Mouse (Mus musculus) cerebellum, adult 11-12 months (tissue): Measurements from ENCODE around the gene Pou6f1.
"Not testable (repeated sequence)": the region's sequence is repeated elsewhere in the genome, so short reads cannot be mapped to it uniquely, and the experiment has no call there.

Source experiments
- DNase-seq: peaks from one replicate; pipeline ENCODE4 v3.0.0; 2022

Gene Pou6f1

DNA sequence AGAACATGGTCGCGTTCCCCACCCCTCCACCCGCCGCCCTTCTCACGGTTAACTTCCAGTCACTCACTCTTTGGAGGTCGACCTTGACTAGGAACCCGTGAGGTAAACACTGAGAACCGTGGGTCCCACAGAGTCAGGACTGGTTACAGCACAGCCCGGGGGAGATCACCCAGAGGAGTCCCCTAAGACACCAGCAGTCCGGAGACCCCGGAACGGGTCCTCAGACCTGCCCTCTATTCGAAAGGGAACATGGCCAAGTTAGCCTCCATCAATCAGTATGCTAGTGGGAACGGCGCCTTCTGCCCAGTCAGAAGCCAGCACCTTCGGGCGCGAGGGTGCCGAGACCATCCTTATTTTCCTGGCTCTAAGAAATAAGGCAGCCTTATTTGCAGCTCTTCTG lies 16.4 kb upstream of the Pou6f1 start:
- no peak for DNase-seq

DNA sequence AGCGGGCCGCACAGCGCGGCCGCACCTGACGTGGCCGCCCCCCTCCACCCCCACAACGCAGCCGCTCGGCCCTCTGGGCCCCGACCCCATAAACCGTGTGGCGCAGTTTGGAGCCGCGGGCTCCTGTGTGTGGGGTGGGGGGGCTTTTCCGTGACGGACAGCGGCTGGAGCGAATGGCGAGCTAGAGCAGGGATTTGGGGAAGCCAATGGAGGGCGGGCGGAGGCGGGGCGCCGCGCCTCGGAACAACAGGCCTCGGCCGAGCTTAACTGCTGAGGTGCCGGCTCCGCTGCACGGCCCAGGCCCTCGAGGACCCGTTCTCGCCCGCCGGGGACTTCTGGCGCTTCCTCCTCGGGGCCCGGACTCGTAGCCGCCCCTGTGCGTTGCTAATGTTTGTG lies 16.0 kb upstream of the Pou6f1 start:
- peak; percentile 87 for DNase-seq

DNA sequence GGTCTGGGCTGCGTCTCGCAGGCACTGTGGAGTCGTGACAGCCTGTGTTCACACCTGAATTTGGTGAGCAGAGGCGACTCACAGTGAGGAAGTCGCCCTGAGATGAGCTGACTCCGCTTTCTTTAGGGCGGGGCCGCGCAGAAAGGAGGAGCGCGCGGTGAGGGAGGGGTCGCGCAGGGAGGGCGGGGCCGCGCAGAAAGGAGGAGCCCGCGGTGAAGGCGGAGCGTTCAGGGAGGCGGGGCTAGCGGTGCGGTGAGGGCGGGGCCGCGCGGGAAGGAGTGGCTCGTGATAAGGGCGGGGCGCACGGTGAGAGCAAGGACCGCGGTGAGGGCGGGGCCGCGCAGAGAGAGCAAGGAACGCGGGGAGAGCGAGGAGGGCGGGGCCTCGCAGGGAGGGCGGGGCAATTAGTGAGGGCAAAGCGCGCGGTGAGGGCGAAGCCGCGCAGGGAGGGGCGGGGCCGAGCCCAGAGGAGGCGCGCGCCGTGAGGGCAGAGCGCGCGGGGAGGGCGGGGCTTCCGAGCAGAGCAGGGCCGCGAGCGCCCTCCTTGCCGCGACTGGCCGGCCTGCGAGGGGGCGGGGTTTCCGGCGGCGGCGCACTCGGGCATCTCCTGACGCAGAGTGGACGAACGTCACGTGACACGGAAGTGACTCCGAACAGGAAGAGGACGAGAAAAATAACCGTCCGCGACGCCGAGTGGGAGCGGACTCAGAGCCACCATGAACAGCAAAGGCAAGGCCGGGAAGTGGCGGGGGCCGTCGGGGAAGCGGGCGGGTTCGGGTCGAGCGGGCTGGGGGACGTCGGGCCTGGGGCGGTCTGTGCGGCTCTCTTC lies 15.4 kb upstream of the Pou6f1 start, which contains the start of gene Dazap2:
Gene Dazap2 (plus strand): TSS at position 354 of the 829 bp plus-strand sequence.
- DNase-seq, result peak; percentile 98

DNA sequence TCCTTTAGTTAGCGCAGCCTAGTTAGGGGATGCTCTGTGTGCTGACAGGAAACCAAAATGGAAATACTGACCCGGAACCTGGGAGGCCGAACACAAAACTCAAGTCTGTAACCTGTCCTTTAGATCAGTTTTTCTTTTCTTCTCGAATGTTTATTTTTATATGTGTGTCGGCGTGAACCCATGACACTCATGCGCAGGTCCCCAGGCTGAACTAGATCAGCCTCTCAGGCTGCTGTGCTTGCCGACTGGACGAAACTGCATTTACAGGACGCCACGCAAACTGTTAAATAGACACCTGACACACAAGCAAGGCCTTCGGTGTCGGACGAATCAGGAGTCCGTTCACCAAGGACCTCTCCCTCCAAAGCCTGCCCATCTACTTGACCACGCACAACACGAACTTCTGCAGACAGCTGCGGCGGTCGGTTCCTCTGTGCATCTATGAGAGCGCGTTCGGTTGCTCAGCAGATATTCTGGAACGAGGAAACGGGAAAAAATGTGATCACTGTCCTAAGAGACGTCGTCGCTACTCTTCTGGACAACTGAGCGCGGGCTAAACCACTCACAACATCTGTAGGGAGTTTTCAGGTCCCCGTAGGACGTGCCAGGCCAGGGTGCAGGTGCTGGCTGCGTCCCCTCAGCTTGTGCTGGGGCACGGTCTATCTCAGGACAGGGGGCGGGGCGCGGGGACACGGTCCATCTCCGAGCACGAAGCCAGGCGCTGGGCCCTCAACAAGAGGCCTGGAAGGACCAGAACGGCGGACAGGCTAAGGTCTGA lies 14.6 kb upstream of the Pou6f1 start:
- no peak for DNase-seq

DNA sequence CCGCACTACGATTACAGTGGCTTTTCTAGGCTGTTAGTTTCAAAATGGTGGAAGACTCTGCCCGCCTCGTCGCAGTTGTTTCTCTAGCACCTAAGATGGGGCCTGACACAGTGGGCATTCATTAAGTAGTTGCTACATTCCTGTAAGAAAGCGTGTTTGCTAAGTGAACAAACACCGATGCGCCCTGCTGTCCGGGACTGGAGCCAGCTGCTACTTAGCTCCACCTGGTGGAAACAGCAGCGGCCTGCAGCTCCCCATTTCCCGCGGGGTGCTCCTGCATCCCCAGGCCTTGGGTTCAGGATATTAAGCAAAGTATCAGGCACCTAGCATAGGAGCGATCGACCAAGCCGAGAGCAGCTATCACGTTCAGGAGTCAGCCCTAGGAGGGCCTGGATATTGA lies 13.8 kb upstream of the Pou6f1 start:
- DNase-seq, result peak; percentile 80

DNA sequence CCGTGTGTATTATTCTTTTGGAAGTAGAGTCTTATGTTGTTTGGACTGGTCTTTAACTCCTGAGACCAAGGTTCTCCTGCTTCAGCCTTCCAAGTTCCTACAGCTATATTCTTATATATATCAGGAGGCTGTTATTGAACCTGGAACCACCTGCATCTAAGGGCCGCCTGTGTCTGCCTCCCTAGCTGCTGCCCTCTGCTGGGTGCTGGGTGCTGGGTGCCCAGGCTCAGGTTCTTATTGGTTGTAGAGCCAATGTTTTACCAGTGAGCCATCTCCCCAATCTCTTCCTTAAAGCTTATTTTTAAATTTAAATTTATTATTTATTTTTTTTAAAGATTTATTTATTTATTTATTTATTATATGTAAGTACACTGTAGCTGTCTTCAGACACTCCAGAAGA lies 12.6 kb upstream of the Pou6f1 start:
- no peak for DNase-seq

DNA sequence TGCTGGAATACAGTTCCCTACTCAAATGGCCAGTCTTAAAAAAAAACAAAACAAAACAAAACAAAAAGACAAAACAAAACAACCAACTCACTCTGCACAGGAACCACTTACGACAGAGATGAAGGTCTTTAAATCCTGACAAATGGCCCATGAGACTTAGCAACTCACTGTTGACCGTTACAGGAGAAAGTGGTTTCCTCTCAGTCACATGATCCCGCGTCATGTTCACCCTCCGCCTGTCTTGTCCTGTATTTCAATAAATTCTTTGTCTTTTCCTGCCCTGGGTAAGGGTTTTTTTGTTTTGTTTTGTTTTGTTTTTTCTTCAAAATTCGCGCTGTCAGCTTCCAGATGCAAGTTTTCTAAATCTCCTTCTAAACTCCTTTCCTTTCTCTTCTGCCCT lies 12.2 kb upstream of the Pou6f1 start:
- DNase-seq, result no peak

DNA sequence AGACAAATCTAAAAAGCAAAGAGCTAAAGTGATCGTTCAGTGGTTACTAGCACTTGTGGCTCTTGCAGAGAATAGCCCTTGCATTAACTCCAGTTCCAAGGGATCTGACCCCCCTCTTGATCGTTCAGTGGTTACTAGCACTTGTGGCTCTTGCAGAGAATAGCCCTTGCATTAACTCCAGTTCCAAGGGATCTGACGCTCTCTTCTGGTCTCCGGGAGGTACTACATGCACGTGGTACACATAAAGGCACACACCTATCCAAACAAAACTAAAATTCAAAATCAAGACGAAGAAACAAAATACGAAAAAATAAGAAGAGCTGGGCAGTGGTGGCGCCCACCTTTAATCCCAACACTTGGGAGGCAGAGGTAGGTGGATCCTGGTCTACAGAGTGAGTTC lies 6.9 kb upstream of the Pou6f1 start:
- not testable (repeated sequence) for DNase-seq

DNA sequence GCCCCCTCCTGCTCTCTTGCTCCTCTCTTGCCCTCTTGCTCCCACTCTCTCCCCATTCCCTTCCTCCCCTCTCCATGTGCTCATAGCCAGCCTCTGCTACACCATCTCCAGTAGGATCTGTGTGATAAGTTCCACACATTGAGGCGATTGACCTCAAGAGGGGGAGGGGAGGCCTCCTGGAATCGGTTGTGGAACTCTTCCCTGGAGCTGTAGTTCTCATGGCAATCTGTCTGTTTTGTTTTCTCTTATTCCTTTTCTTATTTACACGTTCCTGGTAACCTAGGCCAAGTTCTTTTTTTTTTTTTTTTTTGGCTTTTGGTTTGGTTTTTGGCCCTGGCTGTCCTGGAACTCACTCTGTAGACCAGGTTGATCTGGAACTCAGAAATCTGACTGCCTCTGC lies 1.9 kb upstream of the Pou6f1 start:
- DNase-seq, result no peak

DNA sequence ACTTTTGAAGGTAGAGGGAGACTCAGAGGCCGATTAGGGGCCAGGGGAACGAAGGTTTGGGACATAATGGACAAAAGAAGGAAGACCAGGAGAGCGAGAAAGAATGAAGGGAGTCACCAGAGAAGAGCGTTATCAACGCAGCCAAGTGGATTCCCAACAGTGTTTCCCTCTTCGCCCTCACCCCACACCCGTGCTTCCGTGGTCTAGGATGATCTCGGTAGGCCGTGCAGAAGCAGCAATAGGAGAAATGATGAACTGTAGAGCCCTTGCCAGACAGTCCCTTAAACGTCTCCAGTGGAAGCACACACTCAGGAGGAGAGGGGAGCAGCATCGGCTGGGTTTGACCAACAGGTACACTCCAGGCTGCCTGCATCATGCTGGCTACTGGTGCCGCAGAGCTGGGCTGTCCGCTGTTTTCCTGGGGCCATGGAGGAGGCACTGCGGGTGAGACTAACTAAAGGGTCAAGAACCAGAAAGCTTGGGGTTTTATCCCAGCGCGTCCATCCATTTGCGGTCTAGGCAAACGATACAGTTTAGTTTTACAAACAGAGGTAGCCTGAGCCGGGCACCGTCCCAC lies 1.0 kb upstream of the Pou6f1 start:
- DNase-seq, result no peak

DNA sequence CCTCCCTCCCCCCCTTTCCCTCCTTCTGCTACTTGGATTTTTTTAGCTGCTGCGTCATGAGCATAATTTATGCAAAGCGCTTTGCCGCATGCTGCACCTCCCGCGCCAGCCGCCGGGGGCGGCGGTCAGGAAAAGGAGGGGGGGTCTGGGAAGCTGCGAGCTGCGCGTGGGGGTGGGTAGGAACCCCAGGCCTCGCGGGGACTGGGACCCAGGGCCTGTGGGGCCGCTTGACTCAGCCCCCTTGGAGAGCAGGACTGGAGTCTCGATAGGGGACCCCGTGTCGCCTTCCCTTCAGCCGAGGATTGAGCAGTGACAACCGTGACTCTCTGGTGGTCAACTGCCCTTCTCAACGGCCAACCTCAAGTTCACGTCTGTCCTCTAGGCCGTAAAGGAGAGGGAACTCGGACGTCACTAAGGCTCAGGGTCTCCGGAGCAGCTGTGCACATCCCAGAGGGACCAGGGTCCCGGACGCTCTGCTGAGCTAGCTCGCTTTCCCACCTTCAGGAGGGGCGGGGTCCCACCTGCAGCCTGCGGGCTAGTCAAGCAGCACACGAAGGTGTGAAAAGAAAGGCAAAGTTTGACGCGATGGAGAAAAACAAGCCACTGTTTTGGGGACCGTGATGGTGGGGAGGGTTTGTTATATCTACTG lies 387 bp upstream of the Pou6f1 start:
- peak; percentile 77 for DNase-seq

DNA sequence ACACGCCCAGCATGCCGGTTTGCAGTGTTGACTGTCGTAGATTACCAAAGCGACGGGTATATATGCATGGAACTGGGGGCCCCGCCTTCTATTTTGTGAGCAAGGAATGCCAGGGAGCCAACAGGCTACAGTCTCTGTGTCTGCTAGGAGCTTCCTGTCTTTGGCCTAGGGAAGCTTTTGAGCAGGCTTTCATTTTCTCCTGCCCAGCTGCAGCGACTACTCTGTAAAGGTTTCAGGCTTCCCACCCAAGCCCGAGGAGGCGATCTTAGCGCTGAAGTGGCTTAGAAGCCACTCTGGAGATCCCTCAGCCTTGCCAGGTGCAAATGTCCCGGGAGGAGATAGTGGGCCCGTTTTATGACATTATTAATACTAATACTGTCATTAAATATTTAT lies 905 bp downstream of the Pou6f1 start:
- DNase-seq, result peak; percentile 51

DNA sequence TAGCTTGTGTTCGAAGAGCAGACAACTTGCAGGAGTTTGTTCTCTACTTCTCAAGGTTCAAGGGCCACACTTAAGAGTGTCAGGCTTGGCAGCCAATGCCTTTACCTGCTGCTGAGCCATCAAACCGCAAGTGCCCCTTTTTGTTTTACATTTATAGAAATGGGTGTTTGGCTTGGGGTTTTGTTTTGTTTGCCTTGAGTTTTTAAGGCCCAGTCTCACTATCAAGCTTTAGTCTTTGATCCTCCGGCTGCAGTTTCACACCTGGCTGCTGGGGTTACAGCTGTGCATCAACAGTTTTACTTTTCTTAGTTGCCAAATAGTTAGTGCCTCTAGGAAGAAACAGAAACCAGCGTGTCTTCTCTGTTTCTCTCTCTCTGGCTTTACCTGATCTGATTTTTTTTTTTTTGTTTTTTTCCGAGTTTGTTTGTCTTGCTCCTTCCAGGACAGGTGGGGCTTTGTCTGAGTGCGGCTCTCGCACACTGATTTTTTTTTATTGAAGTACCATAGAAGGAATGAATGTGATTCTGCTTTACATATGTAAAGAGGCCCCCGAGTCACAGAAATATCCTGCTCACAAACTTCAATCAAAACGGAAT lies 1.4 kb downstream of the Pou6f1 start:
- DNase-seq, result no peak

DNA sequence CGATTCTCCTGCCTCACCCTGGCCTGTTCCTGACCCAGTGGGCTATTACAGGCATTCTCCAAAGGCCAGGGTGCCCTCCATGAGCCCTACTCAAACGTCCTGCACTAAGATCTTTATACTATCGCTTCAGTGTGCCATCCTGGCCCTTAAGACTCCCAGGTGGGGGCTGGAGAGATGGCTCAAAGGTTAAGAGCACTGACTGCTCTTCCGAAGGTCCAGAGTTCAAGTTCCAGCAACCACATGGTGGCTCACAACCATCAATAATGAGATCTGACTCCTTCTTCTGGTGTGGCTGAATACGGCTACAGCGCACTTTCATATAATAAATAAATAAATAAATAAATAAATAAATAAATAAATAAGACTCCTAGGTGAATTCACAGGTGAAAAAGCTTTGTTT lies 7.0 kb downstream of the Pou6f1 start:
- DNase-seq, result no peak

DNA sequence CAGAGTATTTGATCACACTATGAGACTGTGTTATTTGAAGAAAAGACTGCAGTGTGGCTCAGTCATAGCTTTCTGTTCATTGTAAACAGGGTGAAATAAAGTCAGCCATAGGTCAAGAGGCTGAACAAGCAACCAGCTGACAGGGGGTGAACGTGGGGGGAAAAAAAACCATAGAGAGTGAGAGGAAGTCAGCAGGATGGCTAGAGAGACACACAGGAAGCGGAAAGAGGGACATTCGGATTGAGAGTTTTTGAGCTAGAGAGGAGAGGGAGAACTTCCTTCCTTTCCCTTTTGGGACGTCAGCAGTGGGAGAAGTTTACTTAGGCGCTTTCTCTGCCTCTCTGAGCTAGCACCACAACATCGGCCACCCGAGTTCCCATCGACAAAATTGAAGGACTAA lies 9.3 kb downstream of the Pou6f1 start:
- DNase-seq, result no peak

DNA sequence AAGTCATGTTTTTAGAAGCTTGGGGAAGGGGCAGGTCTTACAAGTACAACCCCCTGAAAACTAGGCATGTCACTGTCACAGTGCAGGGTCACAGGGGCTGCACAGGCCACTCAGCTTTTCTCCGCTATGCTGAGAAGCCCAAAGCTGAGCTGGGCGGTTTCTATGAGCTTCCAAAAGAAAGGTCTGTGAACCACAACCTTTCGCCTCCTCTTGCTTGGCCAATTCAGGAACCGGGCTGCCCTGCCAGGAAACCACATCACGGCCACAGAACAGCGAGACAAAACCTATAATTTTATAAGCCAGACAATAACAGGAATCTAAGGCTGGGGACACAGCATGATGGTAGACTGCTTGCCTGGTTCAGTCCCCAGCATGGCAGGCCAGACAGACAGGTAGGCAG lies 11.5 kb downstream of the Pou6f1 start:
- no peak for DNase-seq

DNA sequence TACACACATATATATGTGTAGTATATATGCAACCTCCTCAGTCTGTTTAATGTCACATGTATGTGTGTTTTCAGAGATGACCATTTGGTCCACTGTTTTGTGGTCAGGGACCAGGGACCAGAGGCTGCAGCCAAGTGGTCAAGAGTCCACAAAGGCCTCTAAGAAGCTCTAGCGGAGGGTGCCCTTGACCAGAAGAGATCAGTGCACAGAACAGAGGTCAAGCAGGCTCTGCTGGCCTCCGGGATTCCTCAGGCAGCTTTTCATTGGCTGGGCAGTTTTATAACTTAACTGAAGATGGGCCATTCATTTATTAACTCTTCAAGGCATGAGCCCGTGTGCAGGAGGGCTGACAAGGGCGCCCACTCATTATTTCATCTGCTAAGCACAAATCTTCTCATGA lies 12.6 kb downstream of the Pou6f1 start:
- no peak for DNase-seq

DNA sequence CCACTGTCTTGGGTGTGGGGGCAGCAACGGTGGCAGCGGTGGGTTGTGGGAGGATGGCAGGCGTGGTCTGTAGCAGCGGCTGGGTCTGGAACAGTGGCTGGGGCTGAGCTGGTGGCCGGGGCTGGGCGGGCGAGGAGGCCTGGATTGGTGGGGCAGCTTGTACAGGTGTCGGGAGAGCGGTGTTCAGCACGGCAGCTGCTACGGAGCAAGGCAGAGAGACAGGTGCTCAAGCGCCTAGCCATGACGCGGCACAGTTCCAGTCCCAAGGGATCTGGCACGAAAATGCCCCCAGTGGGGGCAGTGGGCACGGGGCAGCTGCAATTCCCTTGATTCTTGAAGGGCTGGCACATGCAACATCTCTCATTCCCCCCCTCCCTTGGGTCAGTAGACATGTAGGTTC lies 13.9 kb downstream of the Pou6f1 start:
- DNase-seq, result no peak

DNA sequence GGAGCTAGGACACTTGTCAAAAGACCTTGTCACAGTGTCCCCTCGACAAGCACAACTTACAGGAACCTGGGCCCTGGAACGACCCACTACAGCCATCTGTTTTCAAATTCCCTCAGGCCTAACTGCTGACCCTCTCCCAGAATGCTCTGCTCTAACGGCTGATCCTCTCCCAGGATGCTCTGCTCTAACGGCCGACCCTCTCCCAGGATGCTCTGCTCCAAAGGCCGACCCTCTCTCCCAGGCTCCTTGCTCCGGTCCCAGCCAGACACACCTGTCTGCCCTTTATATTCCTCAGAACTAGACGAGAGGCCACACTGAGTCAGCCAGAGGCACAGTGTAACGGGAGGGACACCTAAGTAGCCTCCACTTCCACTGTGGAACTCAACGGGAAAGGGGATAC lies 19.7 kb downstream of the Pou6f1 start:
- DNase-seq, result no peak

DNA sequence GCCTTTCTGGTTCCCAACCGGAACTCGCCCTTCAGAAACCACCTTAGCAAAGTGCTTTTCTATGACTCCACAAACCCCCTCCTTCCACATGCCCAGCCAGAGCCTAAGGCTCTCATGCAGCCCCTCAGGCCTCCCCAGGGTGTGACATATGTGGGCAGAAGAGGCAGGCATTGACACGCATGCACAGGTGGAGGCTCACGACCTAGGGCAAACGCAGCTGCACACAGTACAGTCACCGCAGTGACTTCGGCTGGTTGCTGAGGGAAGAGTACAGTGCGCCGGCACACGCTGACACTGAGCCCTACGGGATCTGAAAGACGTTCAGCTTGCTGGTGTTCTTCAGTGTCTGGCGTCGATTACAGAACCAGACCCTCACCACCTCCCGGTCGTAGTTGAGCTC lies 21.8 kb downstream of the Pou6f1 start:
- no peak for DNase-seq

DNA sequence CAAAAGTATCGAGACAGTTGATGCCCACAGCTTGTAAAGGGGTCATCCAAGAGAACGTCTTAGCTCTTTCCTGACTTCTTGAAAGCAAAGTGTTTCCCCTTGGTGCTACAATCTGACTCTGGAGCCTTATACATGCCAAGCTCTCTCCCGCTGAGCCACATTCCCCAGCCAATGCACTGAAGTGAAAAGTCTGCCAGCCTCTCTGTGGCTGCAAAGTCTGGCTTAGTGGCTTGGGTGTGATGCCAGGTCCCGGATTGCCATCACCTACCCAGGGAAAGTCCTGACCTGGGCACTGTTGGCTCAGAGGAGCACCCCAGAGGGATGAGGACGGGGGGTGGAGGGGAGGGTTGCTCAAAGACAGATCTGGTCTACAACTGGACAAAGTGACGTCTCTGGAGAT lies 23.0 kb downstream of the Pou6f1 start:
- DNase-seq, result no peak

DNA sequence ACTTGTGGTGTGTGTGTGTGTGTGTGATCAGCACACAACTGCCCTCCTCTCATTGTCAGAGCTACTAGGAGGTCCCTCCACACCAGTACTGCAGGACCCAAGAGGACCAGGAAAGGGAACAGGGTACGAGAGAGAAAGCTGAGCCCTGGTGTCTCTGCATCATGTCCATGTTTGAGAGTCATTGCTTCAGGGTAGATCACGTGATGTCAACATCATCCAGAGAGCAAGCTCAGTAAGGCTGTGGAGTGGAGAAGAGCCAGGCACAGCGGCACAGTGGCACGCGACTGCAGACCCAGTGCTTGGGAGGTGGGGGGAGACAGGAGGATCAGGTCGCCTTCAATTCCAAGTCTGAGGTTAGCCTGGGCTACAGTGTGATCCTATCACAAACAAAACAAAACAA lies 23.4 kb downstream of the Pou6f1 start:
- DNase-seq, result no peak

DNA sequence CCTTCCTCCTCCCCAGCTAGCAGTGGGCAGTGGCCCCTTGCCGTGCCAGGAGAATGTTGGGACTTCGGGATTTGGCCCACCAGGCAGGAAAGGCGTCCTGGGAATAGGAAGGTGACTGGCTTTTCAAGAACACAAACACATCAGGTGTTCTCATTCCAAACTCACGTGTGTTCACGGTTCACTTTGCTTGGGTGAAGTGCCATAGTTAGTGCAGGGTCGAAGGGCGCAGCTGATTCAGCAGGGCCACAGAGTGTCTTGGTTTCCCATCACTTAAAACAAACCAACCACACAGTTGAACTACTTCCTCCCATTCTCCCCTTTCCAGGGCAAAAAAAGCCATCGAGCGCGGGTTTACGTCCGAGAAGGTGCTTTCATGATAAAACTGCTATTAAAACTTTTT lies 24.4 kb downstream of the Pou6f1 start:
- no peak for DNase-seq
